Mouse (Mus musculus): Measurements from ENCODE around the gene U2surp.

- TF ChIP-seq CTCF (IDR thresholded peaks at IDR 0.05; ENCODE audit: borderline replicate concordance, extremely low read depth, insufficient read depth, insufficient read length) (no peak), POLR2A (IDR thresholded peaks at IDR 0.05; ENCODE audit: borderline replicate concordance, extremely low read depth, insufficient read depth, insufficient read length, poor library complexity, severe bottlenecking) (no peak)
Measured at GRCm38 (mm10) chr9:95555233-95555740, 43.5 kb upstream of the U2surp start.
